Mouse (Mus musculus) liver, postnatal 0 days (tissue): ENCODE results near the gene Car11.

ENCODE experiments used
- CTCF ChIP-seq: sonication (generic); IDR thresholded peaks from 2 replicates; pipeline ENCODE4 v1.5.1; 2016; ENCODE audit warnings: antibody characterized with exemption, low read depth
- EP300 ChIP-seq: IDR thresholded peaks from 2 replicates; pipeline ENCODE4 v1.6.1; 2016; ENCODE audit warnings: antibody characterized with exemption, low read depth, mild to moderate bottlenecking

- TF ChIP-seq CTCF (peak; percentile 73), EP300 (no peak)
Observed at GRCm38 (mm10) chr7:45730727-45731431, 31.2 kb downstream of the Car11 start.
